Mouse (Mus musculus): Measurements from ENCODE around the gene Ubald2. TPM values are rescaled to one million over a fixed set of nuclear protein-coding genes. Genes with fewer than 3 reads are reported as not detected.

The Ubald2 gene
- 4.3 and 6.8 TPM in 2 replicates for polyA plus RNA-seq (2021; fragmentation: Nextera tagmentation)
- long read RNA-seq, experiment 1, partial matches to known transcripts = 0 of 2 reads
- long read RNA-seq, experiment 1, other reads (novel, unspliced or antisense) = 0 of 2 reads
- long read RNA-seq, experiment 2, transcript Ubald2-201 (3 exons, 1,482 nt) = major isoform, 5 of 5 reads
- long read RNA-seq, experiment 2, partial matches to known transcripts = 0 of 5 reads
- long read RNA-seq, experiment 2, other reads (novel, unspliced or antisense) = 0 of 5 reads

GRCm38 (mm10) chr11:116433356-116434286, at the start of gene Ubald2:
Gene Ubald2, plus strand, starts transcription at chr11:116434094.

DNA sequence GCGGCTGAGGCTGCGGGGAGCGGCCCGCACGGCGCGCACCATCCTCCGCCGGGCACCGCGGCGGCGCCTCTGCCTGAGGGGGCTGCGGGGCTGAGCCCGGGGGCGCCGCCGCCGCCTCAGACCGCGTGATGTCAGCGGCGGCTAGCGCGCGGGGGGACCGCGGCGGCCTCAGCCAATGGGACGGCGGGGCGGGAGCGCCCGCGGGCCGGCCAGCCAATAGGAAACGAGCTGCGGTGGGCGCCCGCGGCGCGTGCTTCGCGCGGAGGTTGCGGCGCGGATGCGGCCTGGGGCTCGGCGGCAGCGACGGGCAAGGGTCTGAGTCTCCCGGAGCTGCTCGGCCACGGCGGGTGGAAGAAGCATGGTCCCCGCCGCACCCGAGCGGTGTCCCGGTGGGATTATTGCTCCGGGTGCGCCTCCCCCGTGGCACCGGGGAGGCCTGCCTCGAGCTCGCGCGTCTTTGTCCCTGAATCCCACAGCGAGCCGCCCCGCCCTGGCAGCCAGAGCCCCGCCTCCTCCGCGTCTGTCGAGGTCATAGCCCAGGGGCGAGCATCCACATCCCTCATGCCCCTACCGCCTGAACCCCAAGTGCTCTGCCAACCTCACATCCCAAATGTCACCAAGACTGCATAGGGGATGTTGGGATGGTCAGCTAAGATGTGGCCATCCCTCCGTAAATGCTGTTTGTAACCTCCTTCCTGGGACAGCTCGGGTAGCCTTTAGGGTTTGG, 20.8 kb upstream of the Ubald2 start, which contains the start of gene Rnf157:
Rnf157 (minus strand) TSS at position 129 of the 727 bp plus-strand sequence.

GRCm38 (mm10) chr11:116466141-116466540, 32.2 kb downstream of the Ubald2 start, which contains the start of gene Qrich2:
Gene Qrich2, minus strand, starts transcription at chr11:116466241.

Other genes with a start within 250 kb of the Ubald2 start
- 106 and 115 TPM in 2 replicates for gene Ten1, start 235.2 kb upstream of the Ubald2 start, polyA plus RNA-seq (2021; fragmentation: Nextera tagmentation)
- gene Acox1, start 235.0 kb upstream of the Ubald2 start, polyA plus RNA-seq (2021; fragmentation: Nextera tagmentation) = 85.6 and 87.9 TPM in 2 replicates
- gene Evpl, start 196.0 kb upstream of the Ubald2 start, polyA plus RNA-seq (2021; fragmentation: Nextera tagmentation) = 0.38 and 0.49 TPM in 2 replicates
- gene Srp68, start 159.9 kb upstream of the Ubald2 start, polyA plus RNA-seq (2021; fragmentation: Nextera tagmentation) = 29.3 and 32.2 TPM in 2 replicates
- gene Galr2, start 153.2 kb upstream of the Ubald2 start, polyA plus RNA-seq (2021; fragmentation: Nextera tagmentation) = 0.18 and 0.33 TPM in 2 replicates
- 45.3 and 58.0 TPM in 2 replicates for gene Exoc7, start 126.9 kb upstream of the Ubald2 start, polyA plus RNA-seq (2021; fragmentation: Nextera tagmentation)
- gene Foxj1, start 98.7 kb upstream of the Ubald2 start, polyA plus RNA-seq (2021; fragmentation: Nextera tagmentation) = 2.8 and 4.0 TPM in 2 replicates
- 29.6 and 31.2 TPM in 2 replicates for gene Rnf157, start 21.1 kb upstream of the Ubald2 start, polyA plus RNA-seq (2021; fragmentation: Nextera tagmentation)
- gene Qrich2, start 32.1 kb downstream of the Ubald2 start, polyA plus RNA-seq (2021; fragmentation: Nextera tagmentation) = 0.18 TPM in 1 of 2 replicates, not detected in the other
- 58.7 and 68.3 TPM in 2 replicates for gene Prpsap1, start 60.1 kb downstream of the Ubald2 start, polyA plus RNA-seq (2021; fragmentation: Nextera tagmentation)
- gene Sphk1, start 96.8 kb downstream of the Ubald2 start, polyA plus RNA-seq (2021; fragmentation: Nextera tagmentation) = 0.93 and 3.0 TPM in 2 replicates
- gene Ube2o, start 147.4 kb downstream of the Ubald2 start, polyA plus RNA-seq (2021; fragmentation: Nextera tagmentation) = 13.6 TPM in 2 replicates
- not detected in 2 replicates for gene Aanat, start 152.3 kb downstream of the Ubald2 start, polyA plus RNA-seq (2021; fragmentation: Nextera tagmentation)
- gene Rhbdf2, start 192.9 kb downstream of the Ubald2 start, polyA plus RNA-seq (2021; fragmentation: Nextera tagmentation) = 0.29 and 0.50 TPM in 2 replicates
- 7.2 and 22.4 TPM in 2 replicates for gene Prcd, start 219.4 kb downstream of the Ubald2 start, polyA plus RNA-seq (2021; fragmentation: Nextera tagmentation)
- gene Cygb, start 220.2 kb downstream of the Ubald2 start, polyA plus RNA-seq (2021; fragmentation: Nextera tagmentation) = 27.4 and 28.1 TPM in 2 replicates